Mouse (Mus musculus): ENCODE measurements at regions not wholly inside any gene's neighbourhood (a gene's known extent, or its start where the extent isn't known, plus 50 kb on each side); places are given as distances from the start of the nearest gene placed in this dataset.
A peak's percentile ranks its signal among the peaks of the same experiment; 100 is the strongest.
"Not testable (repeated sequence)": the region's sequence is repeated elsewhere in the genome, so short reads cannot be mapped to it uniquely, and the experiment has no call there.

DNA sequence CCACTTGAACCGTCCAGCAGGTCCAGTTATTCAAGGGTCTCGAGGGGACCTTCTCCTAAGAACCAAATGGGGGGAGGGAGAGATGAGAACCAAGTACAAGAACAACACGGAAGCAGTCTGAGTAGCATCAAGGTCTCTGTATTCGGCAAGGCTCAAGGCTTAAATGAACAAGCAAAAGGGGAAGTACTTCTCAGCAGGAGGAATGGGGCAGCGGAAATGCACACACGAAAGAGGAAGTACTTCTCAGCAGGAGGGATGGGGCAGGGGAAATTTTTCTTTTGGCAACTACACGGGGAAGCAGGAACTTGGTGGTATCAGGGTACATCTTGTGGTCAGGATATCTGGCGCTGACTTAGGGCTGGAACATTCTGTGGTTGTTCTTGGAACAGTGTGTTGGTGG is 536.5 kb downstream of the Amd2 start:
- DNase-seq = not testable (repeated sequence)

DNA sequence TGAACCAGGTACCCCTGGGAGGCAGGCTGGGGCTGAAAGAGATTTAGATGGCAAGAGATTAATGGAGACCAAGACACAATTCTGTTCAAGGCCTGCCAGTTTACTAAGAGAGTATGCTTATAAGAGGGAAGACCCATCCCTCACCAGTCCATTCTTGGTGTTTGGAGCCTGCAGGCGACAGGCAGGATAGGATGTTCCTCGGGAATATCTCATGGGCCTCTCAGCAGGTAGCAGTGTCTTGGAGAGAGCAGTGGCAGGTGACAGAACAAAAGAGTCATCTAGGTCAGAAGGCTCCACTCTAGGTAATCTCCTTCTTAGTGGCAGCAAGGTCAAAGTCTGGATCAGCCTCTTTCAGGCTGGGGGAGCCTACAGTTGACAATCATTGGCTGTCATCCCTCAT is 555.5 kb downstream of the Amd2 start:
- DNase-seq = not testable (repeated sequence)

- not testable (repeated sequence) for DNase-seq
Observed at GRCm38 (mm10) chr10:35151309-35151708, 560.4 kb downstream of the Amd2 start.

GRCm38 (mm10) chr10:35150681-35151080 is 561.0 kb downstream of the Amd2 start:
- DNase-seq = no peak

GRCm38 (mm10) chr10:35149336-35149735 is 562.4 kb downstream of the Amd2 start:
- peak; percentile 16 for DNase-seq

DNA sequence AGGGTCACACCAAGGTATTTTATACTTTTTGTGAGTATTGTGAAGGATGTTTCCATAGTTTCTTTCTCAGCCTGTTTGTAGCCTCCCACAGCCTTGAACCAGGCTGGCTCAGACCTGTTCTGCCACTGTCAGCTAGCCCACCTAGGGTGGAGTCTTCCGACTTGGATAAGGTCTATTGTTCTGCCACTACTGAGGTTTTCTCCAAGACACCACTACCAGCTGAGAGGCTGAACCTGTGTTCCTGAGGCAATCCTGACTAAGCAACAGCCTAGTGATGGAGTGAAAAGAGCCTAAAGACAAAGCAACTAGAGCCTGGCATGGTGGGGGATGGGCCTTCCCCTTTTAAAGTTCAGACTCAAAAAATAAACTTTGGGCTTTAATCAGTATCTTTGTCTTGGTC is 580.5 kb downstream of the Amd2 start:
- DNase-seq = no peak

Measured in kidney, postnatal 10 days (tissue).